Mouse (Mus musculus): Measurements from ENCODE around the gene Luzp1.

Gene Luzp1

DNA sequence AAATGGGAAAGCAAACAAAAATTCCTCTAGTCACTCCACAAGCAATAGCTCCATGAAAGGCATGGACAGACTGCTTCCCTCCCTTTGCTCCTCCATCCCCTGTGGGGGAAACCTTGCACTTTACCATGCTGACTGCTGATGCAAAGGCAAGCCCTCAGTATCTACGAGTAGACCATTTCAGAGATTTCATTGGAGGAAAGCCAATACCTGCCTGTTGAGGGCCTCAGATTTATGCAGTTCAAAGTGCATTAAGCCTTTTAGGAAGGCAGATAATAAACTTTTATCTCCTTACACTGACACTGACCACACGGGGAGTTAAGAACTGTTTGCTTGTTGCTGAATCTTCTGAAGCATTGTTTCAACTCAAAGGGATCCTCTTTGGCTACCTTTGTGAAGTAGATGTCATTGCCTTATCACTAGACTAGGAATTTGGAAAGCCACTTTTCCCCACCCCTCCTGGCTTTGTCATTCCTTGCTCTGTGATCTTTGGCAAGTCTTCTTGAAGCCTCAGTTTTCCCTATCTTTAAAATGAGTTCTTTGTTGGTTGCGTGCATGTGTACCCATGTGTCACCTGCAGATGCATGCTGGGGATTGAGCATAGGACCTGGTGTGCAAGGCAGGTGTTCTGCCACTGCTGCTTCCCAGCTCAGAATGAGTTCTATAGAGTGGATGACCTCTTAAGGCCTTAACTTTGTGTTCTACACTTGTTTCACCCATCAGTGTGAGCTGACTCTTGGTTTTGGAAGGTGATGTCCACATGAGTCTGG lies 76.9 kb downstream of the Luzp1 start:
- no peak for DNase-seq (ENCODE audit: low spot score in 2 of 2)

DNA sequence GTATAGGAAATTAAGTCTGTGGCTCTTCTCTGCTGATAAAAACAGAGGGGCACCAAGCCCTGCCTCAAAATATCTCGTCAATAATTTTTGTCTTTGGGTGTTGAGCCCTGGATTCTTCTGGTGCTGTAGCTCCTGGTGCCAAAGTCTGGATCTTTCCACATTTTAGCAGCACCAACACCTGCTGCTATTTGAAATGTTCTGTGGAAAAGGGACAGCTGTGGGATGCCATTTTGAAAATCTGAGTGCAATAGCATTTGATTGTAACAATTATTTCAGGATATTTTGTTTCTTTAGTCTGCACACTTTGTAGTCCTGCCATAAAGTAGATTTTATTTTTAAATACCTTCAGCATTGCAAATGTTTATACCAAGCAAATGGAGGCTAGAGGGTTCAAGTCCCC lies 78.2 kb downstream of the Luzp1 start:
- no peak for DNase-seq (ENCODE audit: low spot score in 2 of 2)

GRCm38 (mm10) chr4:136548381-136548801 lies 78.8 kb downstream of the Luzp1 start:
- no peak for DNase-seq (ENCODE audit: low spot score in 2 of 2)

- no peak for DNase-seq (ENCODE audit: low spot score in 2 of 2)
Measured at GRCm38 (mm10) chr4:136553108-136553507, 83.5 kb downstream of the Luzp1 start.

- DNase-seq (ENCODE audit: low spot score in 2 of 2), result no peak
Measured at GRCm38 (mm10) chr4:136557638-136558037, 88.1 kb downstream of the Luzp1 start.

GRCm38 (mm10) chr4:136559690-136560089 lies 90.1 kb downstream of the Luzp1 start:
- no peak for DNase-seq (ENCODE audit: low spot score in 2 of 2)

- DNase-seq (ENCODE audit: low spot score in 2 of 2), result no peak
Measured at GRCm38 (mm10) chr4:136560270-136560991, 90.9 kb downstream of the Luzp1 start.

GRCm38 (mm10) chr4:136562755-136563154 lies 93.2 kb downstream of the Luzp1 start:
- DNase-seq (ENCODE audit: low spot score in 2 of 2), result no peak

DNA sequence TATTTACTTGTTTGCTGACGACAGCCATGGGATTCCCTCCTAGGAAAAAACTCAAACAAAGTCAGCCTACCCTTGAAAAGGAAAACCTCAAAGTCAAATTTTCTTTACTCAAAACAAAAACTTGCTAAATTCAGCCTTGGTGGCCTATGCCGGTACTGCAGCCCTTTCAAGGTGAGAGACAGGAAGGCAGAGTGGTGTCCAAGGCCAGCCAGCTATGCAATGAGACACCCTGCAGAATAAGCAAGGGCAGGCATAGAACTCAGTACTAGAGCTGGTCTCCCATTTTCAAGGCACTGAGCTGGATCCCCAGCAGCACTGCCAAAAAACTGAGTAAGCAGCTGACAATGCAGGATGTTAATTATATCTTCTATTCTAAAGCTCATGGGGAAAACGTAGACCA lies 99.1 kb downstream of the Luzp1 start:
- DNase-seq (ENCODE audit: low spot score in 2 of 2), result no peak

DNA sequence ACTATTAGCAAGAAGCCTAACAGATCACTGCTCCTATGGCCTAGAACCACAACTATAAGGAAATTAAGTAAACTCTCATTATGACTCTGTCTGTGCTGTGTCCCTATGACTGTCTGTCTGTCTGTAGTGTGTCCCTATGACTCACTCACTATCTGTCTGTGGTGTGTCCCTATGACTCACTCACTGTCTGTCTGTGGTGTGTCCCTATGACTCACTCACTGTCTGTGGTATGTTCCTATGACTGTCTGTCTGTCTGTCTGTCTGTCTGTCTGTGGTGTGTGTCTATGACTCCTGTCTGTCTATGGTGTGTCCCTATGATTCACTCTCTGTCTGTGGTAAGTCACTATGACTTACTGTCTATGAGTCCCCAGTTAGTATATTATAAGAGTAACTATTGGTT lies 100.4 kb downstream of the Luzp1 start:
- DNase-seq (ENCODE audit: low spot score in 2 of 2), result no peak

GRCm38 (mm10) chr4:136581885-136582284 lies 112.3 kb downstream of the Luzp1 start:
- DNase-seq (ENCODE audit: low spot score in 2 of 2), result no peak

- DNase-seq (ENCODE audit: low spot score in 2 of 2), result no peak
Measured at GRCm38 (mm10) chr4:136587221-136587827, 117.8 kb downstream of the Luzp1 start.

- DNase-seq (ENCODE audit: low spot score in 2 of 2), result no peak
Measured at GRCm38 (mm10) chr4:136588003-136588402, 118.4 kb downstream of the Luzp1 start.

DNA sequence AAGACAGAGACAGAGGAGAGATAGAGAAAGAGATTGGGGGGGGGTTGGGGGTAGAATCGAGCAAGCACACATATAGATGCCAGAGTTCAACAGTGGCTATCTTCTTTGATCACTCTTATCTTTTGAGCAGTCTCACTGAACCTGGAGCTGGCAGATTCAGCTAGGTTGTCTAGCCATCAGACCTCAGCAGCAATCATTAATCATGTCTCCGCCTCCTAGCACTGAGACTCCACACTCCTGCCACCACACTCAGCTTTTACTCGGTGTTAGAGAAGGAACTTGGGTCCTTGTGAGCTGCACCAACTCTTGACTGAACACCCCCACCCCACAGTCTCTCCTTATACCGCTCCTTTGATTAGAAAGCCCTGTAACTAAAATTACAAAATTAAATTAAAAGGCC lies 122.5 kb downstream of the Luzp1 start:
- DNase-seq (ENCODE audit: low spot score in 2 of 2), result no peak

DNA sequence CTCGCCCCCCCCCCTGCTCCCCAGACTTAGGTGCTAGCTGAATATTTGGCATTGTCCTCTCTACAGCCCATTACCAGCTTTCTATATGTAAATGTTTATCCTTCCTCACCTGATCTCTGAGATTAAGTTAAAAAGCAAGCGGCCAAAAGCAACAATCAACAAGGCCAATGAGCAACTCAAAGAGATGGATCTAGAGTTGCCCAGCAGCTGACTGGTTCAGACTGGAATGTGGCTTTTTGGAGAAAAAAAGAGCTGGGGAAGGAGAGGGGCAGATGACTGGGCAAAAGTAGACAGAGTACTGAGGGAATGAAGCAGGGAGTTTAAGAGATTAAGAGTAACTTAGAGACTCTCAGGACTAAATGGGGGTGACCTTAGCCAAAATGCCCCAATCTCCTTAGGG lies 124.4 kb downstream of the Luzp1 start:
- DNase-seq (ENCODE audit: low spot score in 2 of 2), result no peak

DNA sequence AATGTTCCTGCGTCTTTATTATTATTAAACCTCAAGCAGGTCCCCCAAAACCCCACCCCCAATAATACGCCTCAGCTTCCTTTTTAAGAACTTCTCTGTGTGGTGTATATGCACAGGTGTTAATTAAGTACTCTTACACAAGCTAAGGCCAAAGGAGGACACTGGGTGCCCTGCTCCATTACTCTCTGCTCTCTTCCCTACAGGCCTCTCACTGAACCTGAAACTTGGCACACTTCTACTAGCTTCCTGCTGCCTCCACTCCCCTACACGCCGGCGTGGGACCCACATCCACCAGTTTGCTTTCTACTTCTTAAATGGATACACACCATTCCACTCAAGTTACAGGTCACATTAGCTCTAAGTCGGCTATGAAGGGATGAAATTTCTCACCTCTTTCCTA lies 125.7 kb downstream of the Luzp1 start:
- DNase-seq (ENCODE audit: low spot score in 2 of 2), result no peak

GRCm38 (mm10) chr4:136598268-136598876 lies 128.8 kb downstream of the Luzp1 start:
- DNase-seq (ENCODE audit: low spot score in 2 of 2), result no peak

DNA sequence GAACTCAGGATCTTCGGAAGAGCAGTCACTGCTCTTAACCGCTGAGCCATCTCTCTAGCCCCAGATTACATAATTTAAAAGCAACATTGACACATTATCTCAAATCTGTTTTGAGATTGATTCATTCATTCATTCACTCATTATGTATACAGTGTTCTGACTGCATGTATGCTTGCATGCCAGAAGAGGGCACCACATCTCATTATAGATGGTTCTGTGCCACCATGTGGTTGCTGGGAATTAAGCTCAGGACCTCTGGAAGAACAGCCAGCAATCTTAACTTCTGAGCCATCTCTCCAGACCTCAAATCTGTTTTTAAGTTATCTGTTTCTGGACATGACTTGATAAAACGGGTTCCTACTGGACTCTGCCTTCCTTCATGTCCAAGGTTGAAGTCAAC lies 130.3 kb downstream of the Luzp1 start:
- no peak for DNase-seq (ENCODE audit: low spot score in 2 of 2)

DNA sequence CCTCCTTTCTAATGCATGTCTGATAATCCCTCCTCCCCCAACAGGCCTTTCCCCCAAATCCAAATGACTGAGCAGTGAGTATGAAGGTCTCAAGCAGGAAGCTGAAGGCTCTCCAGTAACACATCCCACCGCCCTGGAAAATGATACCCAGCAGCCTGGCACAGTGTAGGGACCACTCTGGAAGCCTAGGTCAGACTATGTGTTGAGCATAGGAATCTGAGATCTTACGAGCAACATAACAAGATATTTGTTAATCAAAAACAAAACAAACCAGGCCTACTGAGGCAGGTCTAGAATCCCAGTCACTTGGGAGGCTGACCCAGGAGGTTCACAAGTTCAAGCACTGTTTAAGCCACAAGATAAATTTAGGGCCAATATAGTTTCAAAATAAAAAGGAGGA lies 131.0 kb downstream of the Luzp1 start:
- no peak for DNase-seq (ENCODE audit: low spot score in 2 of 2)

DNA sequence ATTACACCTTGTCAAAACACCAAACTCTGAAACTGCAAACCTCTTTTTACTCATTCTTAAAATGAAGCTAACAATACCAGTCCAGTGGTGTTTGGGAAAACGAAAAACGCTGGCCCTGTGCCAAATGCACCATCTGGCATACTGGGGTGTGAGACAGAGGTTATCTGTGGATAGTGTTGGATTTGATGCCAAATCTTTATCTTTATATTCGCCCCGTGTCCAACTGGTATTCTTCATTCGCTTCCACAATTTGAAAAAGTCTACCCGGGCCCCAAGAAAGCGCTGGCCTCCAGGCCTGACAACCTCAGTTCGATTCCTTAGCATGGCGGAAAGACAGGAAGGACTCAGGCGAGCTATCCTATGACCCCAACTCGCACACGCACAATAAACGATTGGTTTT lies 131.9 kb downstream of the Luzp1 start:
- DNase-seq (ENCODE audit: low spot score in 2 of 2), result peak; percentile 30 to 70

GRCm38 (mm10) chr4:136602018-136602554 lies 132.5 kb downstream of the Luzp1 start:
- DNase-seq (ENCODE audit: low spot score in 2 of 2), result no peak

- DNase-seq (ENCODE audit: low spot score in 2 of 2), result peak; percentile 91 to 95
Measured at GRCm38 (mm10) chr4:136602568-136602967, 133.0 kb downstream of the Luzp1 start, which contains the start of gene Kdm1a. Gene Kdm1a (minus strand): TSS chr4:136602723.
